Mouse (Mus musculus) layer of hippocampus, postnatal 14 days (tissue): ENCODE measurements around the gene Mmp23. TPM values are rescaled to one million over a fixed set of nuclear protein-coding genes. Genes with fewer than 3 reads are reported as not detected.
"Not testable (repeated sequence)": the region's sequence is repeated elsewhere in the genome, so short reads cannot be mapped to it uniquely, and the experiment has no call there.

ENCODE experiments used
- DNase-seq, 2 experiments: peaks; one replicate each; pipeline ENCODE4 v3.0.0; 2021 to 2022; ENCODE audit warnings: low spot score in 2 of 2, mixed read lengths in 1 of 2
- long read RNA-seq, 2 experiments: library from polyadenylated mRNA; stranded (forward); transcript quantifications; one replicate each; pipeline ENCODE4 v2.0.0; 2021
- total RNA-seq, 2 experiments: library from RNA; stranded (reverse); gene quantifications; 2 replicates each; pipeline ENCODE4 v1.2.3; 2021

Gene Mmp23
- total RNA-seq, result 1 to 10 TPM; 1.5 to 4.7 TPM
- long read RNA-seq, experiment 1, partial matches to known transcripts, result 1 of 3 reads
- long read RNA-seq, experiment 1, other reads (novel, unspliced or antisense), result 1 of 3 reads
- long read RNA-seq, experiment 2, partial matches to known transcripts, result 0 of 1 reads
- long read RNA-seq, experiment 2, other reads (novel, unspliced or antisense), result 0 of 1 reads

DNA sequence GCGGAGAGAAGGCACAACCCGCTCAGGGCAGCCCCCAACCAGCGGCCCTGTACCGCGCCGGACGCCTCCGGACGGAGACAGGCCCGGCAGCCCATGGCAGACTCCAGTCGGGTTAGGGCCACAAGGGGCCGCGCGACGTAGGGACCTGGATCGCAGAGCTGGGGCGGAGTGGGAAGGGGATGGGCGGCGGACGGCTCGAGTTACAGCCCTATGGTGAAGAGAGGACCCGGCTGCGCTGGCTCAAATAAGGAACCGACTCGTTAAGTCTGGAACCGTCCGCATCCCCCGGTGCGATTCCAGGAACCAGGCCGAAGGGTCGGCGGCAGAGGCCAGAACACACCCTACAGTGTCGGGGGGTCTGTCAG, at the start of gene Mmp23:
TSS of gene Mmp23 (minus strand) at position 299 of the 365 bp plus-strand sequence.
- peak in 1 of 2 experiments; percentile 26 for DNase-seq

- no peak for DNase-seq
Observed at GRCm38 (mm10) chr4:155700425-155700824, 47.2 kb upstream of the Mmp23 start.

DNA sequence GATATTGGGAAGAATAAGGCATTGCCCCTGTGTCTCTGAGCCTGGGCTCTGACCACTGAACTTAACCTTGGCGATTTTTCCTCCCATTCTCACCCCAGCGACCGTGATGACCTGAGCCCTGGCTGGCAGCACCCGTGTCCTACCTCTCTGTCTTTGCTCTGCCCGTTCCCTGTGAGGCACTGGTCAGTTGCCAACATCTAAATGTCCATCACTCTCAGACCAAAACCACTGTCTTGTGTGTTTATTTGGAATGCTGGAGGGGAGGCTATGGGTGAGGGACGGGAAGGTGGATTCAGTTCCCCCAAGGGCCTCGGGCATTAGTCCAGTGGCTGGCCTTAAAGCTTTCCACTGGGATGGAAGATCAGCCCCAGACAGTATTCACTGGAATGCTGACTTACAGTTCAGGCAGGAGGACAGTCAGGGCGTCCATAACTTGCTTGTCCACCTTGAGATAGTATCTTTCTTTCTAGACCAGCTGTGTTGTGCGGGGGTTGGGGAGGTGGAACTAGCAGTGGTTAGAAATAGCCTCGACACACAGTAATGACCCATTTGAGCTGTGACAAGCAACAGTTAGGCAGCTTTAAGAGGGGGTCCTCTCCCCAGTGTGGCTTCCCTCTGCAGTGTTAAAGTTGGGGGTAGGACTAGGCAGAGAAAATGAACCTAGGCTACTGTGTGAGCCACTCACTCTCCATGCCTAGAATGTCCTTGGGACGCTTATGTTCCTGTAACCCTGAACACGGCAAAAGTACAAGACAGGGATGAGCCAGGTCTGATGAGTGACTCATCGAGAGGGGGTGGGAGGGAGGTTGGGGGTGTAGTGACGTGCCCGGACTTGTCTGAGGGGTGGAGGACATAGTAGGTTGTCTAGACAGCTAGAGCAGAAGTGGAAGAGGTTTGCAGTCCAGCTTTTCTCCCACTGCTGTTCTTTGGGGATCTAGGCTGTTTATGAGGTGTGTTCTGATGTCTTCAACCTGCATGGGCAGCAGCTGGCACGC, 43.4 kb upstream of the Mmp23 start:
- no peak for DNase-seq

DNA sequence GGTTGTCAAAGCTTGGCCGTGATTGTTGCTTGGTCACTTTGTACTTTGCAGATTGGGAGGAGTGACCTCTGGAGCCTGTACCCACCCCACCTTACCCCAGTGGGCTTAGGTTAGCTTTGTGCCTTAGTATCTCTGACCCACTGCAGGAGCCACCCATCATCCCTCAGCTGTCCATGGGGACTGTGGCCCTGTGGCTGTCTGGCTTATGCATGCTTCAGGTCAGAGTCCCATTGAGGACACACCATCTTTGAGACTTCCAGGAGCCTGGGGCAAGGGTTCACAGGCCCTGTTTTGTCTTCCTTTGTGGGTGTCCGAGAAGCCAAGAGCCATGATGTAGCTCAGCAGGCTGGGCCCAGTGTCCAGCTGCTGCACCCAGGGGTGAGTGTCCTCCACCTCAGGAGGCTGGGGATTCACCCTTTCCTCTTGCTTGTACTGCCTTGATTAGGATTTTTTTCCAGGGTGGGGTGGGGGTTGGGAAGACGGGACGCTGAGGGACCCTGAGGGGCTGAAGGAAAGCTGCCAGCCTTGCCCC, 42.4 kb upstream of the Mmp23 start:
- no peak for DNase-seq

GRCm38 (mm10) chr4:155694482-155695401, 41.6 kb upstream of the Mmp23 start:
- peak; percentile 77 to 79 for DNase-seq

- DNase-seq, result peak; percentile 66 to 77
Observed at GRCm38 (mm10) chr4:155694111-155694481, 40.9 kb upstream of the Mmp23 start, which contains the start of gene Fndc10. Gene Fndc10 (plus strand): TSS chr4:155694342.

DNA sequence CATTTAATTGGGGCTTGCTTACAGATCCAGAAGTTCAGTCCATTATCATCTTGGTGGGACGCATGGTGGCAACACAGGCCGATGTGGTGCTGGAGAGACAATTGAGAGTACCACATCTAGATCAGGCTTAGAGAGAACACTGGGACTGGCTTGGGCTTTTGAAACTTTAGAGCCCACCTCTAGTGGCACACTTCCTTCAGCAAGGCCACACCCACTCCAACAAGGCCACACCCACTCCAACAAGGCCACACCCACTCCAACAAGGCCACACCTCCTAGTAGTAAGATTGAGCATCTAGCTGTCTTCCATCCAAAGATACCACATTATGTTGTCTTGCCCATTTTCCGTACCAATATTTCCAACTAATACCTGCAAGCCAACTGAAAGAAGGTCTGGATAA, 39.2 kb upstream of the Mmp23 start:
- DNase-seq, result no peak

GRCm38 (mm10) chr4:155690571-155691375, 37.6 kb upstream of the Mmp23 start:
- peak; percentile 67 to 88 for DNase-seq

GRCm38 (mm10) chr4:155687764-155688163, 34.6 kb upstream of the Mmp23 start:
- DNase-seq, result not testable (repeated sequence)

- not testable (repeated sequence) for DNase-seq
Observed at GRCm38 (mm10) chr4:155683670-155684277, 30.6 kb upstream of the Mmp23 start.

DNA sequence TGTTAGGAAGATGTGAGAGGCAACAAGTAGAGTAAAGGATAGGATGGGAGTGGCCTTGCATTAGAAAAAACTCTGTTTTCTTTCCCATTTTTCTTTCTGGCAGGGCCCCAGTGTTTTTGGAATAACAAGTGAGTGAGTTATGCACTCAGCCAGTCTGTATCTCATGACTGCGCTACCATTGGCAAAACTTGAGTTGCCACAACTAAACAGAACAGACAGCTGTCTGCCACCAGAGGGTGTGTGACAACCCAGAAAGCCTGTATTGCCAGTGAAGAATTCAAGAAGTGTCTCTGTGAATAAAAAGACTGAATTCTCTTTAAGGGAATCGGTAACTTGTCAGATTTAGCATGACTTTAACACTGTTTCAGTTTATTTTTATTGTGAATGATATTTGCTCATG, 22.8 kb upstream of the Mmp23 start:
- no peak for DNase-seq

DNA sequence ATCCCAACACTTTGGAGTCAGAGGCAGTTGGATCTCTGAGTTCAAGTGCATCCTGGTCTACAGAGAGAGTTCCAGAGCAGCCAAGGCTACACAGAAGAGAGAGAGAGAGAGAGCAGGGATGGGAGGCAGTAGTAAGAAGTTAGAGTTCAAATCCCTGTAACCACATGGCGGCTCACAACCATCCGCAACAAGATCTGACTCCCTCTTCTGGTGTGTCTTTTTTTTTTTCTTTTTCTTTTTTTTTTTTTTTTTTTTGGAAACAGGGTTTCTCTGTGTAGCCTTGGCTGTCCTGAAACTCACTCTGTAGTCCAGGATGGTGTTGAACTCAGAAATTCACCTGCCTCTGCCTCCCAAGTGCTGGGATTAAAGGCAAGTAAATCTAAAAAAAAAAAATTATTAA, 18.9 kb upstream of the Mmp23 start:
- no peak for DNase-seq

DNA sequence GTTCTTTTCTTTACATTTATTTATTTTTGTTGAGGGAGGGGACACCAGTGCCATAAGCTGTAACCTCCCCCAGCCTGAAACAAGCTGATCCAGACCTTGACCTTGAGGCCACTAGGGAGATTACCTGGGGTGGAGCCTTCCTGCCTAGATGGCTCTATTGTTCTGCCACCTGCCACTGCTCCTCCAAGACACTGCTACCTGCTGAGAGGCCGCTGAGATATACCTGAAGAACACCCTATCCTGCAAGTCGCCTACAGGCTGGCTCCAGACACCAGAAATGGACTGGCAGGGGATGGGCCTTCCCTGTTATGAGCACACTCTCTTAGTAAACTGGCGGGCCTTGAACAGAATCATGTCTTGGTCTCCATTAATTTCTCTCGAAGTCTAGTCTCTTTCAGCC, 17.1 kb upstream of the Mmp23 start:
- not testable (repeated sequence) for DNase-seq

DNA sequence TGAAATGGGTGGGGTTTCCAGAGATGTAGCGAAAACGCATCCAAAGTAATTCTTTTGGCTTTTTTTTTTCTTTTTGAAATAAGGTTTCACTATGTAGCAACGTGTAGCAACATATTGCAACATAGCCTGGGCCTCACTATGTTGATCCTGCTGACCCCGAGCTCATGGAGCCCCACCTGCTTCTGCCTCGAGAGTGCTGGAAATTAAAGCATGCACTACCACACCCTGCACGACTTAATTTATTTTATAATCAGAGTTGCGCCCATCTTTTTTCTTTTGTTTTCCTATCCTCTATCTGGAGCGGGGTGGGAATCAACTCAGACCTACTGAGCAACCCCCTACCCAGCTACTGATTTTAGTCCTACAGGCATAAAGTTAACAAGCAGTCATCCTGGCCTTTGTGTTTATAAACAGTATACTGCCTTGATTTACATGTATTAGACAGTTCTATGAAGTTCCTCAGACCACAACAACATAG, 16.5 kb upstream of the Mmp23 start:
- no peak for DNase-seq

DNA sequence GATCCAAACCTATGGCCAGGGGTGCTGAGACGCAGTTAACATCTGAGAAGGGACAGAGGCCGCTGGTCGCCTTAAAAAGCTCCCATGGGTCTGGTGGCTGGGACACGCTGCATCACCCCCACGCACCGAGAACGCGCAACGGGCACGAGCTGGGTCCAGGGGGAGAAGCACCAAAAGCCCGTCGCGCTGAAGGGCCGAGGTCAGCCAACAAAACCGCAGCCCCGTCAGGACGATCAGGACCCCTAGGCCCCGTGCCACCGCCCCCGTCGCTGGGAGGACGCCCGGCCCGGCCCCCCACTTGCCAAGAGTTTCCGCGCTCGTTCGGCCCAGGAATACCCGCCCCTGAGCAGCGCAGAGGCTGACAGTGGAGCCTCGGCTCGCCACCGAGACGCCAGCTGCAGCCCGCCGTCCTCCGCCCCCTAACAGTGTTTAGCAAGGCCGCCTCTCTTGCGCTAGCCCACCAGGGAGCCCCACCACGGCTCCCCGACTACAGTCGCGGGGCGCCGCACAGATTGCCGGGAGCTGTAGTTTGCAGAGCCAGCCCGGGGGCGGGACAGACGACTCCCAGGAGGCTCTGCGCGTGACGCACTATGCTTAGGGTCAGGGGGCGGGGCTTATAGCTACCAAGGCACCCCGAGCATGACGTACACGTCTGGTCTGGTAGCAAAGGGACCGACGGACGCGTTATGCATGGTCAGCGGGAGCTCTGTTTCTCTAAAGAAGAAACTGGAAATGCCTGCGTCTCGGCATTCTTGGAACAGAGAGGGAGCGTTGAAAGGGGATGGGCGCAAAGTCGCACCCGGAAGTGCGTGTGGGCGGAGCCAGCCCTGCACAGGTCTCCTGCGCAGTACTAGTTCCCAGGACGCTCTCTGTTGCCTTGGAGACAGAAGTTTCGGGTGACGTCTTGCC, 15.8 kb upstream of the Mmp23 start, which contains the start of gene Mib2:
TSS of gene Mib2 (minus strand) at position 510 of the 909 bp plus-strand sequence.
- DNase-seq, result peak; percentile 98 to 99

- DNase-seq, result no peak
Observed at GRCm38 (mm10) chr4:155666903-155667302, 13.7 kb upstream of the Mmp23 start.

DNA sequence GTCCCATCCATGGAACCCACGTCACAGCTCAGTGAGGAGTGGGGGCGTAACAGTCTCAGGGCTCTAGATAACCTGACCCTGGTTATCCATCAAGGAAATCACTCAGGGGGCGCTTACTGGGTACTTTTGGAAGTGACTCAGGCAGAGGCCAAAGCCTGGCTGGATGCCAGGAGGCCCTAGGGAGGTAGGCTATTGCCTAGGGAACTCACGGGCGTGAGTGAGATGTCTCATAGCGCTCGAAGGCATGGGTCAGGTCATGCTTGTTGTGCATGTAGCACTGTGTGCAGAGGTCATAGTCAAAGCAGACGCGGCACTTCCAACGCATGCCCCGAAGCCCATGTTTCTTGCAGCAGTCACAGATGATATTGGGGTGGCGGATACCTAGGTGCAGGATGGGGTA, 7.5 kb upstream of the Mmp23 start:
- no peak for DNase-seq

DNA sequence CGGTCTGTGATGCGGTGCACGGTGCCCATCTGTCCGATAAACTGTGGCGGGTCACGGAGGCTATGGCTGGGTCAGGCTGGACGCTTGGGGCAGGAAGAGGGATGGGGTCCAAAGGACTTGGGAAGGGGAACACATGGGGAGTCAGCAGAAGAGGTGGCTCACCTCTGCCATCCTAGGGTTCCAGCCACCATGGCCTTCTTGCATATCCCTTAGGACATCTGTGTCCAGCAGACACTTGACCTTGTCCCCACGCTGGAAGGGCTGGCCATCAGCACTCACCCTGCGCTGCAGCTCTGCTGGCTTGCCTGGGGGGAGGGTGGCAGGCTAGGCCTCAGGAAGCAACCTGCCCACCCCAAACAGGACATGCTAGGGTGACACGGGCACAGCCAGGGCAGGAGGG, 5.8 kb upstream of the Mmp23 start:
- DNase-seq, result no peak
